Mouse (Mus musculus): ENCODE results near the gene Bloc1s4.

DNA sequence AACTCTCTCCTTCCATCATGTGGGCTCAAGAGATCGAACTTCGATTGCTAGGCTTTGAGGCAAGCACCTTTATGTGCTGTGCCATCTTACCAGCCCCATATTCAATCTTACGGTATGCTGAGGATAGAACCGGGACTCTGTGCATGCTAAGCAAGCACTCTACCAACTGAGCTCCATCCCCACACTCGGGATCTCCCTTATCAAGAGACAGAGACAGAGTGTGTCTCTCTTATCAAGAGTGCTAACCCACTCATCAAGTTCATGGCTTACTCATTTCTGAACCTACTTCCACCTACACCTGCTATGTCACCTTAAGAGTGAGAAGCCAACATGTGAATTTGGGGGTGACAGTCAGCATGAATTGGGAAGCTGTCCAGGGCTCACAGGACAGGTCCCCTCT lies 28.2 kb downstream of the Bloc1s4 start:
- TF ChIP-seq CTCF (IDR thresholded peaks at IDR 0.05; ENCODE audit: insufficient read depth, low read depth, low read length) (no peak), POLR2A (IDR thresholded peaks at IDR 0.05; ENCODE audit: insufficient read depth, low read depth, low read length) (no peak)

Measured in olfactory bulb, adult 2 months (tissue).